Mouse (Mus musculus) heart, embryonic 10.5 days (tissue): ENCODE measurements around the gene Slc6a17. TPM values are rescaled to one million over a fixed set of nuclear protein-coding genes. Genes with fewer than 3 reads are reported as not detected.

Source experiments
- polyA plus RNA-seq: library from polyadenylated mRNA; unstranded; fragments of >200 nt; fragmentation: Nextera tagmentation; extraction: Ambion mirVana; gene quantifications from 2 replicates; pipeline ENCODE4 v1.2.1, GENCODE M21; 2016

Slc6a17 gene
- polyA plus RNA-seq, 1 experiment from 2014 or later: 3.0 TPM

Other genes starting within 250 kb of the Slc6a17 start
- 157 and 163 TPM in 2 replicates for gene Lamtor5, start 239.2 kb downstream of the Slc6a17 start, polyA plus RNA-seq
- gene Slc16a4, start 226.8 kb downstream of the Slc6a17 start, polyA plus RNA-seq: 1.5 and 1.7 TPM in 2 replicates
- gene Rbm15, start 184.3 kb downstream of the Slc6a17 start, polyA plus RNA-seq: 11.8 and 13.3 TPM in 2 replicates
- gene Kcnc4, start 58.5 kb downstream of the Slc6a17 start, polyA plus RNA-seq: 0.09 and 0.18 TPM in 2 replicates
- 0.15 TPM in 1 of 2 replicates, not detected in the other for gene Ubl4b, start 37.1 kb upstream of the Slc6a17 start, polyA plus RNA-seq
- 2.3 and 13.0 TPM in 2 replicates for gene Alx3, start 77.0 kb upstream of the Slc6a17 start, polyA plus RNA-seq
- gene Gm10961, start 113.3 kb upstream of the Slc6a17 start, polyA plus RNA-seq: not detected in 2 replicates
- gene Strip1, start 113.7 kb upstream of the Slc6a17 start, polyA plus RNA-seq: 45.1 and 50.1 TPM in 2 replicates
- 62.2 and 71.8 TPM in 2 replicates for gene Ahcyl1, start 178.5 kb upstream of the Slc6a17 start, polyA plus RNA-seq
- gene Csf1, start 242.5 kb upstream of the Slc6a17 start, polyA plus RNA-seq: 10.4 and 11.3 TPM in 2 replicates